Comparison of ENCODE assay signal across 22 mouse cellular contexts in genomic region chr16:50096563-50096962, GRCm38 (mm10).
DNase-seq lines count a peak whose midpoint lies in the region; ATAC-seq and TF ChIP-seq lines count a peak whose summit lies in the region.
"Had no signal": no experiment of that assay in that cellular context is flagged by ENCODE, and none has a peak within 500 bp of the region (broad histone marks: within the 10 kb centered on the region; RNA-seq: fewer than 3 reads in every experiment).

No protein-coding gene starts in this region.

- peak; percentile 90 for ATAC-seq in granulocyte monocyte progenitor cell, adult 5-6 weeks (replicated peaks; ENCODE audit: poor library complexity, severe bottlenecking)
- ATAC-seq in liver, embryonic 14.5 days (ENCODE audit: insufficient read depth): peak; percentile 26; the same call in 1 of the 2 replicates
- ATAC-seq: CD4-positive, CD25-positive, alpha-beta regulatory T cell, adult 4 months; forebrain, embryonic 15.5 days had no signal

- peaks cover 9 to 14% of the 10 kb centered on the region in 2 experiments for H3K4me1 ChIP-seq in liver, embryonic 14.5 days (replicated peaks; ENCODE audit: control insufficient read depth in 2 of 2, insufficient read depth in 2 of 2, low read length in 1 of 2)
- peaks cover 4% of the 10 kb centered on the region; the same call in 1 of the 2 replicates for H3K4me1 ChIP-seq in small intestine, adult 2 months (ENCODE audit: control insufficient read depth, insufficient read depth, insufficient read length, low read length)
- H3K4me1 ChIP-seq: forebrain, embryonic 15.5 days; hindbrain, embryonic 12.5 days; lung, embryonic 15.5 days; midbrain, embryonic 10.5 days; neural tube, embryonic 13.5 days had no signal

- H3K27ac ChIP-seq in liver, embryonic 14.5 days: no peak overlapping the region
- H3K27ac ChIP-seq in small intestine, adult 2 months (ENCODE audit: insufficient read depth, low read depth, low read length): peak overlapping the region; percentile 74
- H3K27ac ChIP-seq: forebrain, embryonic 15.5 days; hindbrain, embryonic 12.5 days; layer of hippocampus, adult 2 months; left cerebral cortex, adult 2 months; lung, embryonic 15.5 days; midbrain, embryonic 10.5 days; neural tube, embryonic 13.5 days; stomach, postnatal 0 days had no signal

- no peak for TF ChIP-seq EP300 in liver, embryonic 14.5 days (IDR thresholded peaks at IDR 0.05; ENCODE audit: low read depth)

- H3K36me3 ChIP-seq in liver, embryonic 14.5 days (replicated peaks; ENCODE audit: control insufficient read depth, insufficient read depth, low read depth): no peaks in the 10 kb centered on the region
- no peaks in the 10 kb centered on the region for H3K36me3 ChIP-seq in small intestine, adult 2 months (ENCODE audit: control insufficient read depth, insufficient read depth, low read length)
- H3K36me3 ChIP-seq: forebrain, embryonic 15.5 days; hindbrain, embryonic 12.5 days; lung, embryonic 15.5 days; midbrain, embryonic 10.5 days; neural tube, embryonic 13.5 days had no signal

- no peak overlapping the region for H3K9ac ChIP-seq in liver, embryonic 14.5 days (replicated peaks)
- H3K9ac ChIP-seq: forebrain, embryonic 15.5 days; hindbrain, embryonic 12.5 days; lung, embryonic 15.5 days; neural tube, embryonic 13.5 days had no signal

- no peak for TF ChIP-seq CTCF in liver, embryonic 14.5 days (IDR thresholded peaks at IDR 0.05; ENCODE audit: low read depth)
- no peak for TF ChIP-seq CTCF in small intestine, adult 2 months (IDR thresholded peaks at IDR 0.05; ENCODE audit: extremely low read depth, insufficient read length, insufficient replicate concordance, low read depth, low read length)

- intact Hi-C loops in heart, postnatal 10 days (cut with DNase I): no loop called here

- peak overlapping the region; percentile 32; the same call in 1 of the 2 replicates for H3K4me2 ChIP-seq in liver, embryonic 14.5 days (ENCODE audit: low read depth)
- H3K4me2 ChIP-seq: forebrain, embryonic 15.5 days; hindbrain, embryonic 12.5 days; lung, embryonic 15.5 days; neural tube, embryonic 13.5 days had no signal

- no peak for TF ChIP-seq POLR2A in small intestine, adult 2 months (IDR thresholded peaks at IDR 0.05; ENCODE audit: low read depth, low read length)

- DNase-seq in lung, postnatal 36 days: peak; percentile 3
- no peak for DNase-seq in lung, postnatal 25 days (ENCODE audit: low spot score)
- DNase-seq in liver, embryonic 14.5 days (ENCODE audit: low read depth in 3 of 3, low spot score in 3 of 3): no peak
- DNase-seq in layer of hippocampus, adult 9-10 months (ENCODE audit: low spot score): no peak
- no peak for DNase-seq in heart, postnatal 10 days
- DNase-seq: adrenal gland, adult 2 months; cerebellum, adult 11-12 months; cerebellum, postnatal 36 days; right cerebral cortex, postnatal 14 days; thymus, postnatal 14 days had no signal

- no peak overlapping the region for H3K4me3 ChIP-seq in liver, embryonic 14.5 days (ENCODE audit: insufficient read depth in 1 of 2, low read depth in 2 of 2, low read length in 2 of 2)
- no peak overlapping the region for H3K4me3 ChIP-seq in small intestine, adult 2 months (ENCODE audit: low read depth, low read length)
- H3K4me3 ChIP-seq: erythroblast, embryonic 14.5 days; forebrain, embryonic 15.5 days; hindbrain, embryonic 12.5 days; layer of hippocampus, adult 2 months; left cerebral cortex, adult 2 months; lung, embryonic 15.5 days; midbrain, embryonic 10.5 days; neural tube, embryonic 13.5 days had no signal

- WGBS in liver, embryonic 14.5 days (ENCODE audit: insufficient replicate concordance): 27% methylated on average over 2 of the region's 2 CpGs
- WGBS in small intestine, adult 2 months: 41% methylated on average over 2 of the region's 2 CpGs

- no peaks in the 10 kb centered on the region for H3K9me3 ChIP-seq in liver, embryonic 14.5 days (ENCODE audit: control insufficient read depth, low read length)
- H3K9me3 ChIP-seq: forebrain, embryonic 15.5 days; hindbrain, embryonic 12.5 days; lung, embryonic 15.5 days; midbrain, embryonic 10.5 days; neural tube, embryonic 13.5 days had no signal

- H3K27me3 ChIP-seq in liver, embryonic 14.5 days (ENCODE audit: control insufficient read depth, insufficient read depth, low read length): no peaks in the 10 kb centered on the region
- H3K27me3 ChIP-seq in small intestine, adult 2 months (ENCODE audit: control insufficient read depth, insufficient read depth, low read length): no peaks in the 10 kb centered on the region
- H3K27me3 ChIP-seq: forebrain, embryonic 15.5 days; hindbrain, embryonic 12.5 days; lung, embryonic 15.5 days; neural tube, embryonic 13.5 days had no signal
